Mouse (Mus musculus) hindbrain, embryonic 16.5 days (tissue): ENCODE measurements at regions not wholly inside any gene's neighbourhood (a gene's known extent, or its start where the extent isn't known, plus 50 kb on each side); places are given as distances from the start of the nearest gene placed in this dataset.
"Not testable (repeated sequence)": the region's sequence is repeated elsewhere in the genome, so short reads cannot be mapped to it uniquely, and the experiment has no call there.

Experiments used
- ATAC-seq: fragments of 200-750 bp; cut with Nextera tagmentation; 2 replicates; pipeline ENCODE4 v1.8.0; 2017; ENCODE audit warnings: moderate TSS enrichment, moderate library complexity
- H3K27ac ChIP-seq: fragments of 300-500 bp; sonication (generic); 2 replicates; pipeline ENCODE4 v1.5.1; 2014; ENCODE audit warnings: low read depth, mild to moderate bottlenecking, control low read depth, low read length, moderate library complexity
- H3K27me3 ChIP-seq: fragments of 300-500 bp; sonication (generic); replicated peaks from 2 replicates; pipeline ENCODE4 v1.6.1; 2014; ENCODE audit warnings: low read length; ENCODE audit not compliant: control insufficient read depth, insufficient read depth
- H3K36me3 ChIP-seq: fragments of 300-500 bp; sonication (generic); 2 replicates; pipeline ENCODE4 v1.6.1; 2014; ENCODE audit warnings: mild to moderate bottlenecking, low read length, moderate library complexity, mixed read lengths; ENCODE audit not compliant: control insufficient read depth, insufficient read depth
- H3K4me1 ChIP-seq: fragments of 300-500 bp; sonication (generic); 2 replicates; pipeline ENCODE4 v1.6.1; 2014; ENCODE audit warnings: low read depth, low read length; ENCODE audit not compliant: control insufficient read depth, insufficient read depth
- H3K4me2 ChIP-seq: fragments of 300-500 bp; sonication (generic); 2 replicates; pipeline ENCODE4 v1.6.1; 2014; ENCODE audit warnings: mild to moderate bottlenecking, low read length, control low read depth, moderate library complexity
- H3K4me3 ChIP-seq: fragments of 300-500 bp; sonication (generic); 2 replicates; pipeline ENCODE4 v1.5.1; 2014; ENCODE audit warnings: mild to moderate bottlenecking, low read length, control low read depth, moderate library complexity
- H3K9ac ChIP-seq: fragments of 300-500 bp; sonication (generic); 2 replicates; pipeline ENCODE4 v1.6.1; 2014; ENCODE audit warnings: low read depth, mild to moderate bottlenecking, control low read depth, low read length, moderate library complexity
- H3K9me3 ChIP-seq: fragments of 300-500 bp; sonication (generic); 2 replicates; pipeline ENCODE4 v1.6.1; 2014; ENCODE audit warnings: mild to moderate bottlenecking, low read length, moderate library complexity; ENCODE audit not compliant: control insufficient read depth
- WGBS: fragments of 180-500 bp; shearing (Covaris S2); extraction: QIAGEN DNeasy Blood & Tissue Kit; methylation state at CpG from one replicate; pipeline ENCODE4 v1.1.7; 2014; 5-methylcytosine and 5-hydroxymethylcytosine counted together

GRCm38 (mm10) chr1:81738384-81738783 lies 494.5 kb upstream of the Gm9747 start:
- Histone ChIP-seq H3K36me3 (no peaks in the 10 kb centered on the region), H3K27me3 (no peaks in the 10 kb centered on the region), H3K27ac (no peak overlapping the region), H3K4me3 (no peak overlapping the region), H3K9ac (no peak overlapping the region), H3K9me3 (no peaks in the 10 kb centered on the region), H3K4me2 (no peak overlapping the region), H3K4me1 (no peaks in the 10 kb centered on the region)
- no peak for ATAC-seq
- 12% methylated on average over 2 of the region's 2 CpGs for WGBS

GRCm38 (mm10) chr1:81739392-81739791 lies 493.5 kb upstream of the Gm9747 start:
- Histone ChIP-seq H3K9me3 (no peaks in the 10 kb centered on the region), H3K27me3 (no peaks in the 10 kb centered on the region), H3K4me2 (no peak overlapping the region), H3K9ac (no peak overlapping the region), H3K4me3 (no peak overlapping the region), H3K36me3 (no peaks in the 10 kb centered on the region), H3K4me1 (no peaks in the 10 kb centered on the region), H3K27ac (no peak overlapping the region)
- 26% methylated on average over 3 of the region's 3 CpGs for WGBS
- no peak for ATAC-seq

GRCm38 (mm10) chr1:81739981-81740380 lies 492.9 kb upstream of the Gm9747 start:
- H3K36me3 ChIP-seq = no peaks in the 10 kb centered on the region
- H3K4me2 ChIP-seq = no peak overlapping the region
- H3K27ac ChIP-seq = no peak overlapping the region
- ATAC-seq = no peak
- WGBS = 94% methylated on average over 1 of the region's 1 CpGs
- no peak overlapping the region for H3K9ac ChIP-seq
- no peak overlapping the region for H3K4me3 ChIP-seq
- no peaks in the 10 kb centered on the region for H3K27me3 ChIP-seq
- H3K4me1 ChIP-seq = no peaks in the 10 kb centered on the region; the same call in 1 of the 2 replicates
- no peaks in the 10 kb centered on the region for H3K9me3 ChIP-seq

- not testable (repeated sequence) for H3K9me3 ChIP-seq, ATAC-seq, H3K4me2 ChIP-seq, H3K27me3 ChIP-seq, H3K27ac ChIP-seq, H3K4me1 ChIP-seq, H3K36me3 ChIP-seq, H3K4me3 ChIP-seq, H3K9ac ChIP-seq
- 90% methylated on average over 8 of the region's 8 CpGs for WGBS
Observed at GRCm38 (mm10) chr1:81741882-81742281, 491.0 kb upstream of the Gm9747 start.

- H3K27ac ChIP-seq = no peak overlapping the region
- no peaks in the 10 kb centered on the region for H3K27me3 ChIP-seq
- no peaks in the 10 kb centered on the region for H3K36me3 ChIP-seq
- no peaks in the 10 kb centered on the region; the same call in 1 of the 2 replicates for H3K4me1 ChIP-seq
- ATAC-seq = peak; percentile 58; the same call in 1 of the 2 replicates
- no peak overlapping the region for H3K4me3 ChIP-seq
- WGBS = 29% methylated on average over 8 of the region's 8 CpGs
- no peak overlapping the region for H3K9ac ChIP-seq
- no peak overlapping the region for H3K4me2 ChIP-seq
- no peaks in the 10 kb centered on the region for H3K9me3 ChIP-seq
Observed at GRCm38 (mm10) chr1:81744524-81744923, 488.4 kb upstream of the Gm9747 start.

- WGBS = 67% methylated on average over 14 of the region's 14 CpGs
- Histone ChIP-seq H3K4me1 (no peaks in the 10 kb centered on the region; the same call in 1 of the 2 replicates), H3K4me3 (no peak overlapping the region), H3K27me3 (no peaks in the 10 kb centered on the region), H3K27ac (no peak overlapping the region), H3K9ac (no peak overlapping the region), H3K36me3 (no peaks in the 10 kb centered on the region), H3K4me2 (no peak overlapping the region), H3K9me3 (no peaks in the 10 kb centered on the region)
- no peak for ATAC-seq
Observed at GRCm38 (mm10) chr1:81745024-81745960, 487.6 kb upstream of the Gm9747 start.

GRCm38 (mm10) chr1:81746013-81746412 lies 486.9 kb upstream of the Gm9747 start:
- H3K9ac ChIP-seq = no peak overlapping the region
- no peak overlapping the region for H3K4me2 ChIP-seq
- no peaks in the 10 kb centered on the region for H3K27me3 ChIP-seq
- H3K36me3 ChIP-seq = no peaks in the 10 kb centered on the region
- no peaks in the 10 kb centered on the region for H3K9me3 ChIP-seq
- no peak for ATAC-seq
- H3K27ac ChIP-seq = no peak overlapping the region
- no peak overlapping the region for H3K4me3 ChIP-seq
- WGBS = 92% methylated on average over 3 of the region's 3 CpGs
- no peaks in the 10 kb centered on the region; the same call in 1 of the 2 replicates for H3K4me1 ChIP-seq

- ATAC-seq = no peak
- no peaks in the 10 kb centered on the region for H3K36me3 ChIP-seq
- no peaks in the 10 kb centered on the region for H3K27me3 ChIP-seq
- WGBS = 83% methylated on average over 3 of the region's 3 CpGs
- H3K9ac ChIP-seq = no peak overlapping the region
- no peaks in the 10 kb centered on the region; the same call in 1 of the 2 replicates for H3K4me1 ChIP-seq
- no peak overlapping the region for H3K4me2 ChIP-seq
- H3K9me3 ChIP-seq = no peaks in the 10 kb centered on the region
- no peak overlapping the region for H3K27ac ChIP-seq
- no peak overlapping the region for H3K4me3 ChIP-seq
Observed at GRCm38 (mm10) chr1:81747025-81747424, 485.9 kb upstream of the Gm9747 start.

- Histone ChIP-seq H3K4me3 (no peak overlapping the region), H3K9me3 (no peaks in the 10 kb centered on the region), H3K4me2 (no peak overlapping the region), H3K9ac (no peak overlapping the region), H3K27me3 (no peaks in the 10 kb centered on the region), H3K36me3 (no peaks in the 10 kb centered on the region), H3K27ac (no peak overlapping the region), H3K4me1 (no peaks in the 10 kb centered on the region)
- ATAC-seq = no peak
- 92% methylated on average over 2 of the region's 2 CpGs for WGBS
Observed at GRCm38 (mm10) chr1:81754067-81754466, 478.8 kb upstream of the Gm9747 start.
